Mouse (Mus musculus) adrenal gland, adult 18-20 months (tissue): Measurements from ENCODE around the gene Manba. TPM values are rescaled to one million over a fixed set of nuclear protein-coding genes. Genes with fewer than 3 reads are reported as not detected.
"Not testable (repeated sequence)": the region's sequence is repeated elsewhere in the genome, so short reads cannot be mapped to it uniquely, and the experiment has no call there.

Experiments used
- DNase-seq, 2 experiments: peaks; one replicate each; pipeline ENCODE4 v3.0.0; 2021 to 2022; ENCODE audit warnings: low spot score in 2 of 2
- long read RNA-seq, 2 experiments: library from polyadenylated mRNA; stranded (forward); transcript quantifications; one replicate each; pipeline ENCODE4 v2.0.0; 2021
- total RNA-seq, 2 experiments: library from RNA; stranded (reverse); gene quantifications; 1 replicate in 1 of 2; 2 replicates in 1 of 2; pipeline ENCODE4 v1.2.3; 2021

The Manba gene
- total RNA-seq = 10 to 100 TPM; 10.9 to 11.7 TPM
- long read RNA-seq, experiment 1, transcript Manba-201 (17 exons, 3,675 nt) = major isoform, 16 of 17 reads
- long read RNA-seq, experiment 1, partial matches to known transcripts = 0 of 17 reads
- long read RNA-seq, experiment 1, other reads (novel, unspliced or antisense) = 1 of 17 reads
- long read RNA-seq, experiment 2, transcript Manba-201 (17 exons, 3,675 nt) = major isoform, 28 of 33 reads
- long read RNA-seq, experiment 2, partial matches to known transcripts = 2 of 33 reads
- long read RNA-seq, experiment 2, other reads (novel, unspliced or antisense) = 3 of 33 reads

DNA sequence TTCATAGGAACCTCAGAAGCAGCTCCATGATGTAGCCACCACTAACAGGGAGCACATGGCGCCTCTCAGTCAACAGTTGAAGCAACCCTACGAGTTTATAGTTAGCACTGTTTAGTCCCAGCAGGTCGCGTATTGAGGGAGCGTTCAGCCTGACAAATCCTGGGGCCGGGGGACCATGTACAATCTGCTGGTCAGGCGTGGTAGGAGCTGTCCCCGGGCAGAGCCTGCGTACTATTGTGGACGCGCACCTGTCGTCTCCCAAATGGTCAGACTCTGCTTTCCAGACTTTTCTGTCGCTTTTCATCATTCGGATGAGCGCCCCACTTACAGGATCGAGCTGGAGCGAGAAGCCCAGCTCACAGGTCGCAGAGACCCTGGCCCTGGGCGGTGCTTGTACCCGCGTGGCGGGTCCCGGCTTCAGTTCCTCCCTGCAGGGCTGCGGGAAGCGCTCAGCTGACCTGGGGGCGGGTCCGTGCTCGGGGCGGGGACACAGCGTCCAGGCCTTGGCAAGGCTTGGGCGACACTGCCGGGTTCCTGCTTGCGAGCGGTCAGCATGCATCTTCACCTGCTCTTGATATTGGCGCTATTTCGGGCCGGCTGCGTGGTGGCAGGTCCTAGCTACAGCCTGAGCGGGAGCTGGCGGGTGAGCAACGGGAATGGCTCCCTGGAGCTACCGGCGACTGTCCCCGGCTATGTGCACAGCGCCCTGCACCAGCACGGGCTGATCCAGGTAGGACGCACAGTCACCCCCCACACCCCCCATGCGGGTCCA lies at the start of gene Manba:
TSS of gene Manba (plus strand) at position 484 of the 772 bp plus-strand sequence.
- DNase-seq = peak; percentile 71 to 73

- no peak for DNase-seq
Observed at GRCm38 (mm10) chr3:135436901-135437616, 48.4 kb upstream of the Manba start.

DNA sequence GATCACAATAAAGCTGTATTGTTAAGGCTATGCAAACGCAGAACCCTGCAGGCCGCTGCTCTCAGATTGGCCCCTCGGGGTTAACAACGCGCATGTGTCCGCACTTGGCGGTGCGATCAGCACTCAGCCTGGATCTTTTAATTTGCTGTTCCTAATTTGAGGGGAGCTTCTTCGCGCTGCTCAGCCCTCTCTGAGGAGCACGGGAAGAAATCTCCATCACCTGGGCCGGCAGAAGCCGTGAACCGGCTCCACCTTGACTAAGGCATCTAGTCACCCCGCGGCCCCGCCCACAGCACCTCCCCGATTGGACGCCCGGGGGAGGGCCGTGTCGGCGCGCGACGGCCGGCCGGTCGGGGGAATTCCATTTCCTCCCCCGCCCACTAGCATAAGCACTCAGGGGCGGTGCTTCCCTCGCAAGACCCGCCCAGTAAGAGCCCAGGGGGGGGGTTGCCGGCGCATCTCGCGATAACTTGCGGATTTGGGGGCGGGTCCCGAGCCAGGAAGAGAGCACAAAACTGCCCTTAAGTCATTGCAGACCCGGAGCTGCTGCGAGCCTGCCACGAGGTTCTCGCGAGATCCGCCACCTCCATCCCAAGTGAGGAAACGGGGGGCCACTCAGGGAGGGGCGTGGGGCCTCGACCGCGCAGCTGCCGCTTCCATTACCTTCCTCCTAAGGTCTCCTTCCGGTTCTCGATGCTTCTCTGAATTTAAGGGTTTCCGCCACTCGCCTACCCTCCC lies 47.5 kb upstream of the Manba start, which contains the start of gene Ube2d3:
TSS of gene Ube2d3 (plus strand) at position 392 of the 738 bp plus-strand sequence.
- DNase-seq = peak; percentile 98 to 99

DNA sequence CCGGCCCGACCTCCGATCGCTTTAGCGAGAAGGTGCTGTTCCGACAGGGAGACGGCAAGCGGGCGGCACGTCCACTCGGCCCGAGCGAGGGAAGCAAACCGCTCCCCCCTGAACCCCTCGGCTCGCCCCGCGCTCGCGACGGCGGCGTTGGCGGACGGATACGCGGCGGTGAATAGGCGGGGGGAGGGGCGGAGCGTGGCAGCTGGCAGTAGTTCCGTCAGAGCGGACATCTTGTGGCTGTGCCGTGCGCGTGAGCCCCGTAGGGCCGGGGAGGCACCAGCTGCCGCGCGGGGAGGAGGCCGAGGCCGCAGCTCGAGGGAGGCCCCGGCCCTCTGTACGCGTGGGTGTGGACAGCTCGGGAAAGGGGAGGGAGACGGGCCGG lies 46.9 kb upstream of the Manba start:
- DNase-seq = peak; percentile 92

DNA sequence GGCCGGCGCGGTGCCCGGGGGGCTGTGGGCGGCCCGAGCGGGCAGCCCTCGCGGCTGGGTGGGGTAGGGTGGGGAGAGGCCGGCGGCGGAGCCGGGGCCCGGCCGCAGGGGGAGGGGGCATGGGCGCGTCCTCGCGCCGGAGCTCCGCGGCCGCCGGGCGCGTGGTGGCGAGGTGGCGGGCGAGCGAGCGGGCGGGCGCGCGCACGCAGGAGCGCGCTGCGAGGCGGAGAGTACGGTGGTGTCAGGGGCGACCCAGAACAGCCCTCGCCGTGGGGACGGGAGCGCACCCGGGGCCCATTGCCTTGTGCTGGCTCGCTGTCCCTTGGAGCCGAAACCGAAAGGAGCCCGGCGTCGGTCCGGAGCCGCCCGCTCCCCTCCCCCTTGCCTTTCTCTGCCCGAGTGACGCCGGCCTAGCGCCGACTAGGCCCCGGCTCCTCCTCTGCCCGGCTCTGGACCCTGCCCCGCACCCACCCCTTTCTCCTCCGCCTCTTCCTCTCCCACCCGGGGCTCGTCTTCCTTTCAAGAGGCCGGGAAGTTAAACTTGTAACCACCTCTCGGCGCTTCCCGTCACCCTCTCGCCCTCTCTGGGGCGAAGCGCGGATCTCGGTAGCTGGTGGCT lies 46.4 kb upstream of the Manba start:
- peak; percentile 80 for DNase-seq

DNA sequence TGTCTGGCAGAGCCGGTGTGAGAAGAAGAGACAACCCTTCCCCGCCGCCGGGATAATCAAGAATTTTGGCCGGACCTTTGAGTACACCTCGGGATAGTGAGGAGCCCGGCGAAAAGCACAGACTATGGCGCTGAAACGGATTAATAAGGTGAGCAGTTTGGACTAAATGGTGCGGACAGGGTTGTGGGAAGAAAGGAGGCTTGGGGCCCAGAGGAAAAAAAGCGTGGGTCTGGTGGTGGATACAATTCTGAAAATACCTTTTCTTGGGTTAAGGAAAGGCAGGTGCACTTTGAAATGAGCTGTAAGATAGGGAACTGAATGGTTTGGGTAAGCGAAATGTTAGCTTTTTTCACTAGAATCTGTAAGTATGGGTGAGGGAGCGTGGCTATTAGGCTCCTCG lies 45.8 kb upstream of the Manba start:
- no peak for DNase-seq

GRCm38 (mm10) chr3:135440221-135440620 lies 45.2 kb upstream of the Manba start:
- DNase-seq = peak in 1 of 2 experiments; percentile 22

GRCm38 (mm10) chr3:135440621-135441020 lies 44.8 kb upstream of the Manba start:
- no peak for DNase-seq

DNA sequence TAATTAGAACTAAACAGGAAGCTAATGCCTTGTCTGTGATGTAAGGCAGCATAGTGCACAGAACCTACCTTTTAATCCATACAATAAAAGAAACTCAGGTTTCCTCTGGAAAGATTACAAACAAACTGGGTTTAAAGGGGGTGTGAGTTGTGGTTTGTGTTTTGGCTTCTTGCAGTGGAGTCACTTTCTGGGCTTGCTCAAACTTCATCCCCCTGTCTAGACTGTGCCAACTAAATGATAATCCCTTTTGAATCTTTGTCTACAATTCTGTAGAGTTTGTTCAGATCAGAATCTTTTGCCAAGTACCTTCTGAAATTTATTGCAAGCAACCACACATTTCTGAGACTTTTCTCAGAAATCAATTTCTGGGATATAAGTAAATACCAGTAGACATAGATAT lies 40.5 kb upstream of the Manba start:
- no peak for DNase-seq

DNA sequence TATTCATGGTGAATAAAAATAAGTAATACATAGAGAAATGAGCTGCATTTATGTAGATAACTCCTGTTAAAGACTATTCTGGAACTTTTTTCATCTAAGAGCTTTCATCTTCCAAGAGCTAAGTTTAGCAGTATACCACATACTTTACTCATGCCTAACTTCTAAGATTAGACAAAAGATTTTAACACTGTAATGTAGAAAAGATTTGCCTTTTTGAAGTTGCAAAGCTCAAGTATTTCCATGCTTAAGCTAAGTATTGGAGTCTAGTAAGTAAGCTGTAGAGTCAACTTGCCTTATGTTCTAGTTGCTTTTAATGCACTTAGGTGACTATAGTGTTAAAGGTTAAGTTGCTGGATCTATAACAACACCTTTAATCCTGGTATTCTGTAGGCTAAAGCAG lies 26.4 kb upstream of the Manba start:
- DNase-seq = no peak

- DNase-seq = no peak
Observed at GRCm38 (mm10) chr3:135468402-135468801, 17.0 kb upstream of the Manba start.

- DNase-seq = no peak
Observed at GRCm38 (mm10) chr3:135469146-135469545, 16.3 kb upstream of the Manba start.

DNA sequence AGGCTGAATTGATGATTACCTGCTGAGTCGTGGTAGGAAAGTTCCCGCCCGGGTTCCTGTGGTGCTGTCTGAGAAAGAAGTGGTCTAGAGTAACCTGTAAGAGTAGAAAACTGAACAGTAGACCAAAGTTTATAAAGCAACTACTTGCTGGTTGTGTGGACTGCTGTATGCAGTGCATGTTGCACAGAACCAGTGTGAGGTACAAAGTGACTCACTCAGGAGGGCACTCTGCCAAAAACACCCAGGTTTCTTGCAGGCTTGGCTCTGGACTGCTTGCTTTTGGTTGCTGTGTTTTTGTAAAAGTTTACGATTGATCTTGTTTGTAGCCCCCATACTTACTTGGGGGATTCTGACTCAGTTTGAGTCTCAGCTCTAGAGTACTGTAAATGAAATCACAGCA lies 15.4 kb upstream of the Manba start:
- peak; percentile 66 to 78 for DNase-seq

DNA sequence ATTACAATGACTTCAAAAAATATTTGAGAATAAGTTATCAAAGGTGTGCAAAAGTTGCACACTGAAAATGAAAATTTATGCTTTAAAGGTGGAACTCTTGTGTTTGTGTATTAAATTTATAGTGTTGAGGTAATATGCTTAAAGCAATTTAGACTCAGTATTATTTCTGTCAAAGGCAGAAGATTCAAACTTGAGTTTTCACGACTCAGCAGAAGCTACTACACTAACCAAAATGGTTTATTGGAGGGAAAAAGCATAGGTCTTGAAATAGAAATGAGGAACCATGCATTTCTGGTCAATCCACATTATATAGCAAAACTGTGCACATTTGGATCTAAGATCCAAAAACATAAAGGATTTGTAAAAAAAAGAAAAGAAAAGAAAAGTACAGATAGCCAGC lies 14.6 kb upstream of the Manba start:
- DNase-seq = no peak

DNA sequence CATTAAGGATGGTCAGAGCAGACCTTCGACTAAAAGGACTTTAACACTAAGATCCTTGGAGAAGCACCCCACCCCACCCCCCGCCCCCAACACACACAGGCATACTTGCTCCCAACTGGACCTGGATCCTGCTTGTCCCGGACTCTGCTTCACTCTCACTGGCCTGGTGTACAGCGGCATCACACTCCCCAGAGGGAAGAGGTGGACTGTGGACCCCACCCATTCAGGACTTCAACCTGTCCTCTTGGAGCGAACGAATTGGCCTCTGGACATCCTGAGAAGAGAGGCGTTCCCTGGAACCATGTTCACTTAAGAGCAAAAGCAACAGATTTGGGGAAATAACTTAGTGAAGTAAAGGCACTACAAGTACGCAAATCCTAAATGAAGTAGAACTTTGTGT lies 10.4 kb upstream of the Manba start:
- DNase-seq = no peak

GRCm38 (mm10) chr3:135476286-135476685 lies 9.1 kb upstream of the Manba start:
- DNase-seq = no peak

DNA sequence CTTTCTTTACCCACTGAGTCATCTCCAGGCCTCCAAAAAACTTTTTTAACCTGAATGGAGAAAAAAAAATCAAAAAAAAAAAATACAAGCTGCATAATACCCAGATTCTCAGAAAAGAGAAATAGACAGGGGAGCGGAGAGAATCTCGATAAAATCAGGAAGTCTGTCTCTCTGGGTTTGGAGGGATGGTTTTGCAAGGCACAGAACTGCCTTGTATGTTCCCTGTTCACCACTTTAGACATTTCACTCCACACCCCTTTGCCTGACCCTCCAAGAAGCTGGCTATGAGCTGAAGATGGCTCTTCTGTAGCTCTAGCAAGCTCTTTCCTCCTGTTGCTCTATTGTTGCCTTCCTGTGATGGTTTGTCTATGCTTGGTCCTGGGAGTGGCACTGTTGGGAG lies 8.4 kb upstream of the Manba start:
- no peak for DNase-seq

- not testable (repeated sequence) for DNase-seq
Observed at GRCm38 (mm10) chr3:135479090-135479489, 6.3 kb upstream of the Manba start.

GRCm38 (mm10) chr3:135480767-135481166 lies 4.6 kb upstream of the Manba start:
- no peak for DNase-seq

GRCm38 (mm10) chr3:135481608-135482007 lies 3.8 kb upstream of the Manba start:
- DNase-seq = no peak

DNA sequence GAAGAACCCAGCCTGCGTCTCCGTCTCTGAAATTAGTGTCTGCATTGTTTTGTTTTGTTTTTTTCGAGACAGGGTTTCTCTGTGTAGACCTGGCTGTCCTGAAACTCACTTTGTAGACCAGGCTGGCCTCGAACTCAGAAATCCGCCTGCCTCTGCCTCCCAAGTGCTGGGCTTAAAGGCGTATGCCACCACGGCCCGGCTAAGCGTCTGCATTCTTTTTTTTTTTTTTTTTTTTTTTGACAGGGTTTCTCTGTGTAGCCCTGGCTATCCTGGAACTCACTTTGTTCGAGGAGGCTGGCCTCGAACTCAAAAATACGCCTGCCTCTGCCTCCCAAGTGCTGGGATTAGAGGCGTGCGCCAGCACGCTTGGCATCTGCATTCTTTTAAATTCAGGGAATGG lies 761 bp upstream of the Manba start:
- not testable (repeated sequence) for DNase-seq
